9 mouse cellular contexts compared by ENCODE assay signal in genomic region chr8:46671496-46671895, GRCm38 (mm10). TPM values are rescaled to one million over a fixed set of nuclear protein-coding genes. Genes with fewer than 3 reads are reported as not detected.
DNase-seq lines count a peak whose midpoint lies in the region; TF ChIP-seq lines count a peak whose summit lies in the region.
"Had no signal": no experiment of that assay in that cellular context is flagged by ENCODE, and none has a peak within 500 bp of the region (broad histone marks: within the 10 kb centered on the region; RNA-seq: fewer than 3 reads in every experiment).

No protein-coding gene starts in this region.

- peak; percentile 45 for DNase-seq in cerebellum, adult 11 months
- no peak for DNase-seq in cerebellum, adult 11-12 months
- DNase-seq in ES-E14 (ENCODE audit: low read depth, low spot score), result no peak
- peak; percentile 75 for DNase-seq in cerebellum, adult 9-10 months
- DNase-seq in gastrocnemius, adult 8-10 months (ENCODE audit: low spot score in 2 of 2), result peak; percentile 48 to 58
- DNase-seq in layer of hippocampus, adult 2 months (ENCODE audit: low spot score in 2 of 2), result peak; percentile 45 to 84
- DNase-seq in lung, postnatal 36 days, result peak; percentile 91
- DNase-seq in spleen, postnatal 10 days (ENCODE audit: low spot score in 2 of 2), result peak; percentile 66 to 79

- H3K9ac ChIP-seq in ES-E14 (ENCODE audit: insufficient read depth, low read depth, low read length, poor library complexity, severe bottlenecking), result no peak overlapping the region
- H3K9ac ChIP-seq: limb, embryonic 15.5 days had no signal

- no peaks in the 10 kb centered on the region for H3K4me1 ChIP-seq in ES-E14 (ENCODE audit: control insufficient read depth in 2 of 2, insufficient read depth in 2 of 2, low read length in 2 of 2, poor library complexity in 1 of 2)
- H3K4me1 ChIP-seq: limb, embryonic 15.5 days had no signal

- H3K4me3 ChIP-seq in ES-E14 (ENCODE audit: insufficient read depth in 1 of 2, low read depth in 1 of 2, low read length in 2 of 2, poor library complexity in 1 of 2, severe bottlenecking in 1 of 2), result no peak overlapping the region
- H3K4me3 ChIP-seq in layer of hippocampus, adult 2 months, result no peak overlapping the region
- H3K4me3 ChIP-seq: limb, embryonic 15.5 days had no signal

- in situ Hi-C loops in ES-E14 (cut with MboI; ENCODE audit: low sequenced_read_pairs in 2 of 2, unreplicated experiment in 2 of 2), result loop anchor here in 1 of 2 experiments (5.0 kb wide), 1 partner anchor 281 kb away; no protein-coding TSS in a partner anchor

- H3K36me3 ChIP-seq in ES-E14 (ENCODE audit: control insufficient read depth, insufficient read depth, low read length, poor library complexity, severe bottlenecking), result no peaks in the 10 kb centered on the region
- H3K36me3 ChIP-seq: limb, embryonic 15.5 days had no signal

- peak; percentile 100; the same call in 1 of the 2 replicates for TF ChIP-seq CTCF in layer of hippocampus, adult 2 months (conservative IDR thresholded peaks at IDR 0.05)

- no peaks in the 10 kb centered on the region for H3K9me3 ChIP-seq in ES-E14 (ENCODE audit: control insufficient read depth, insufficient read depth, low read depth, low read length)
- H3K9me3 ChIP-seq: limb, embryonic 15.5 days had no signal

- H3K27ac ChIP-seq in ES-E14 (ENCODE audit: insufficient read depth, low read depth, low read length, poor library complexity, severe bottlenecking), result no peak overlapping the region
- H3K27ac ChIP-seq in layer of hippocampus, adult 2 months, result no peak overlapping the region
- H3K27ac ChIP-seq: limb, embryonic 15.5 days had no signal

TF ChIP-seq in ES-E14, 5 proteins besides CTCF, POLR2A, EP300 and RAD21:
- no peak for TF ChIP-seq CHD2 (IDR thresholded peaks at IDR 0.05; ENCODE audit: low read depth, low read length)
- no peak for TF ChIP-seq MAFK (IDR thresholded peaks at IDR 0.05; ENCODE audit: insufficient read depth, low read depth, low read length)
- TF ChIP-seq HCFC1 (IDR thresholded peaks at IDR 0.05; ENCODE audit: borderline replicate concordance, insufficient read depth, low read length), result no peak
- no peak for TF ChIP-seq ZNF384 (IDR thresholded peaks at IDR 0.05; ENCODE audit: low read depth, low read length)
- peak; percentile 60; the same call in 1 of the 2 replicates for TF ChIP-seq ZC3H11A (IDR thresholded peaks at IDR 0.05; ENCODE audit: borderline replicate concordance, low read depth, low read length)

RNA-seq across cellular contexts. Expression of gene Casp3, which starts 54.4 kb away (rescaled TPM):
- 25.8 and 30.7 TPM in 2 replicates for total RNA-seq in ES-E14 (2012; rRNA removed)
- 1 to 10 TPM in 2 of 4 experiments, under 1 TPM in 2; 0.77 to 2.1 (median 1.4) TPM for total RNA-seq in gastrocnemius, adult 8-10 months (2022)
- total RNA-seq in layer of hippocampus, adult 2 months (2021), result 1 to 10 TPM; 9.1 to 10.0 TPM

RNA-seq across cellular contexts. Expression of gene Primpol, which starts 54.5 kb away (rescaled TPM):
- total RNA-seq in ES-E14 (2012; rRNA removed), result 6.6 and 7.5 TPM in 2 replicates
- total RNA-seq in gastrocnemius, adult 8-10 months (2022), result 1 to 10 TPM; 1.0 to 2.6 (median 1.6) TPM
- total RNA-seq in layer of hippocampus, adult 2 months (2021), result 1 to 10 TPM; 4.3 to 8.7 TPM

Comparison
In these comparisons a context has a peak if more than half of its experiments do, and no peak if none do; other contexts are left out.
1. DNase-seq: peak in cerebellum, adult 11 months (single experiment), cerebellum, adult 9-10 months (single experiment), gastrocnemius, adult 8-10 months (2 of 2), layer of hippocampus, adult 2 months (2 of 2), lung, postnatal 36 days (single experiment) and spleen, postnatal 10 days (2 of 2); none in cerebellum, adult 11-12 months (single experiment) and ES-E14 (single experiment).